Mouse (Mus musculus) layer of hippocampus, postnatal 36 days (tissue): ENCODE data around the gene Clmp. TPM values are rescaled to one million over a fixed set of nuclear protein-coding genes. Genes with fewer than 3 reads are reported as not detected.

ENCODE experiments used
- DNase-seq, 2 experiments: peaks; one replicate each; pipeline ENCODE4 v3.0.0; 2022
- total RNA-seq, 2 experiments: library from RNA; stranded (reverse); gene quantifications; 2 replicates each; pipeline ENCODE4 v1.2.3; 2021

The Clmp gene
- total RNA-seq, 2 experiments from 2014 or later, result 24.6 to 33.8 TPM

- DNase-seq, result no peak
Measured at GRCm38 (mm10) chr9:40693026-40693425, 7.3 kb downstream of the Clmp start.

GRCm38 (mm10) chr9:40693768-40694167, 8.0 kb downstream of the Clmp start:
- DNase-seq, result no peak

GRCm38 (mm10) chr9:40694284-40694683, 8.5 kb downstream of the Clmp start:
- no peak for DNase-seq

- DNase-seq, result no peak
Measured at GRCm38 (mm10) chr9:40696086-40696485, 10.3 kb downstream of the Clmp start.

GRCm38 (mm10) chr9:40699194-40699593, 13.4 kb downstream of the Clmp start:
- DNase-seq, result peak; percentile 28 to 33

- DNase-seq, result no peak
Measured at GRCm38 (mm10) chr9:40700253-40700652, 14.5 kb downstream of the Clmp start.

- no peak for DNase-seq
Measured at GRCm38 (mm10) chr9:40704364-40705276, 18.9 kb downstream of the Clmp start.

- no peak for DNase-seq
Measured at GRCm38 (mm10) chr9:40708448-40709140, 22.8 kb downstream of the Clmp start.

- DNase-seq, result no peak
Measured at GRCm38 (mm10) chr9:40709141-40709537, 23.4 kb downstream of the Clmp start.

GRCm38 (mm10) chr9:40709587-40709986, 23.8 kb downstream of the Clmp start:
- DNase-seq, result no peak

GRCm38 (mm10) chr9:40709991-40710390, 24.2 kb downstream of the Clmp start:
- no peak for DNase-seq

GRCm38 (mm10) chr9:40711654-40712053, 25.9 kb downstream of the Clmp start:
- DNase-seq, result no peak

GRCm38 (mm10) chr9:40717182-40717874, 31.6 kb downstream of the Clmp start:
- DNase-seq, result peak in 1 of 2 experiments; percentile 28

- no peak for DNase-seq
Measured at GRCm38 (mm10) chr9:40717875-40718185, 32.1 kb downstream of the Clmp start.

GRCm38 (mm10) chr9:40720881-40721280, 35.1 kb downstream of the Clmp start:
- DNase-seq, result no peak

- DNase-seq, result no peak
Measured at GRCm38 (mm10) chr9:40723311-40723772, 37.6 kb downstream of the Clmp start.

GRCm38 (mm10) chr9:40724978-40725377, 39.2 kb downstream of the Clmp start:
- no peak for DNase-seq

- no peak for DNase-seq
Measured at GRCm38 (mm10) chr9:40727140-40727823, 41.5 kb downstream of the Clmp start.

- DNase-seq, result no peak
Measured at GRCm38 (mm10) chr9:40727824-40728495, 42.2 kb downstream of the Clmp start.

- DNase-seq, result no peak
Measured at GRCm38 (mm10) chr9:40730302-40730700, 44.5 kb downstream of the Clmp start.

GRCm38 (mm10) chr9:40730701-40731590, 45.2 kb downstream of the Clmp start:
- DNase-seq, result peak; percentile 12 to 17
